Mouse (Mus musculus) limb, embryonic 11.5 days (tissue): Measurements from ENCODE around the gene Hipk4. TPM values are rescaled to one million over a fixed set of nuclear protein-coding genes. Genes with fewer than 3 reads are reported as not detected.
A peak's percentile ranks its signal among the peaks of the same experiment; 100 is the strongest.

Experiments used
- ATAC-seq: fragments of 200-750 bp; cut with Nextera tagmentation; 2 replicates; pipeline ENCODE4 v1.8.0; 2017; ENCODE audit warnings: low read depth; ENCODE audit not compliant: insufficient number of reproducible peaks, low FRiP score, low TSS enrichment
- DNase-seq: peaks from one replicate; pipeline ENCODE4 v3.0.0-alpha.2; 2015; ENCODE audit warnings: low spot score
- H3K27ac ChIP-seq: fragments of 300-500 bp; sonication (generic); replicated peaks from 2 replicates; pipeline ENCODE4 v1.5.1; 2014; ENCODE audit warnings: low read depth, mild to moderate bottlenecking, low read length
- H3K27me3 ChIP-seq: fragments of 300-500 bp; sonication (generic); 2 replicates; pipeline ENCODE4 v1.6.1; 2014; ENCODE audit warnings: mild to moderate bottlenecking, low read length, mixed read lengths; ENCODE audit not compliant: control insufficient read depth, insufficient read depth
- H3K36me3 ChIP-seq: fragments of 300-500 bp; sonication (generic); 2 replicates; pipeline ENCODE4 v1.6.1; 2014; ENCODE audit warnings: mild to moderate bottlenecking, low read length, moderate library complexity, mixed read lengths; ENCODE audit not compliant: control insufficient read depth, insufficient read depth
- H3K4me1 ChIP-seq: fragments of 300-500 bp; sonication (generic); 2 replicates; pipeline ENCODE4 v1.6.1; 2014; ENCODE audit warnings: low read length, mixed read lengths; ENCODE audit not compliant: control insufficient read depth, insufficient read depth
- H3K4me2 ChIP-seq: fragments of 300-500 bp; sonication (generic); 2 replicates; pipeline ENCODE4 v1.6.1; 2014; ENCODE audit warnings: low read depth, mild to moderate bottlenecking, moderate library complexity; ENCODE audit not compliant: severe bottlenecking
- H3K4me3 ChIP-seq: fragments of 300-500 bp; sonication (generic); 2 replicates; pipeline ENCODE4 v1.5.1; 2014; ENCODE audit warnings: low read depth, low read length
- H3K9ac ChIP-seq: fragments of 300-500 bp; sonication (generic); 2 replicates; pipeline ENCODE4 v1.6.1; 2014; ENCODE audit warnings: mild to moderate bottlenecking, low read length
- H3K9me3 ChIP-seq: fragments of 300-500 bp; sonication (generic); 2 replicates; pipeline ENCODE4 v1.6.1; 2016; ENCODE audit warnings: low read length; ENCODE audit not compliant: control insufficient read depth
- WGBS: fragments of 180-500 bp; shearing (Covaris S2); extraction: QIAGEN DNeasy Blood & Tissue Kit; methylation state at CpG from one replicate; pipeline ENCODE4 v1.1.7; 2014; 5-methylcytosine and 5-hydroxymethylcytosine counted together
- polyA plus RNA-seq: library from polyadenylated mRNA; unstranded; fragments of >200 nt; fragmentation: Nextera tagmentation; extraction: Ambion mirVana; gene quantifications from 2 replicates; pipeline ENCODE4 v1.2.1, GENCODE M21; 2014

Gene Hipk4
- polyA plus RNA-seq = 0.45 and 0.72 TPM in 2 replicates

DNA sequence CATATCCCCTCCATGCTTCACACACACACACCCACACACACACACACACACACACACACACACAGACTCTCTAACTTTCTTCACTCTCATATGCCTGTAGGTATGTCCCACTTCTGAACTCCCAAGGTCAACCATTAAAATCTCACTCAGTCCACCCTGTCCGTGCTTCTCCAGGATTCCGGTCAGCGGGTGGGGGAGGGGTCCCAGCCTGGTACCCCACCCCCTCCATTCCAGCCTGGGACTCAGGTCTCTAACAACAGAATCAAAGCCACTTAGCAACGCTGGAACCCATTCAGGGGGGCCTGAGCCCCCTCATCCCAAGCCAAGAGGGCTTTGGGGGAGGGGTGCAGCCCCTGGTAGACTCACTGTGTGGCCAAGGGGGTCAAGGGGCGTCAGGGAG is at the start of gene Hipk4:
Gene Hipk4 (plus strand): TSS at position 301 of the 400 bp plus-strand sequence.
- 65% methylated on average over 5 of the region's 5 CpGs for WGBS
- no peak within 1 kb of the TSS for H3K4me2 ChIP-seq
- no peaks in the 10 kb centered on the region for H3K36me3 ChIP-seq
- no peak within 1 kb of the TSS for H3K4me3 ChIP-seq
- no peaks in the 10 kb centered on the region for H3K9me3 ChIP-seq
- no peaks in the 10 kb centered on the region for H3K27me3 ChIP-seq
- no peak within 1 kb of the TSS for H3K9ac ChIP-seq
- H3K4me1 ChIP-seq = no peaks in the 10 kb centered on the region
- ATAC-seq (no peak), DNase-seq (no peak)
- H3K27ac ChIP-seq = no peak within 1 kb of the TSS

DNA sequence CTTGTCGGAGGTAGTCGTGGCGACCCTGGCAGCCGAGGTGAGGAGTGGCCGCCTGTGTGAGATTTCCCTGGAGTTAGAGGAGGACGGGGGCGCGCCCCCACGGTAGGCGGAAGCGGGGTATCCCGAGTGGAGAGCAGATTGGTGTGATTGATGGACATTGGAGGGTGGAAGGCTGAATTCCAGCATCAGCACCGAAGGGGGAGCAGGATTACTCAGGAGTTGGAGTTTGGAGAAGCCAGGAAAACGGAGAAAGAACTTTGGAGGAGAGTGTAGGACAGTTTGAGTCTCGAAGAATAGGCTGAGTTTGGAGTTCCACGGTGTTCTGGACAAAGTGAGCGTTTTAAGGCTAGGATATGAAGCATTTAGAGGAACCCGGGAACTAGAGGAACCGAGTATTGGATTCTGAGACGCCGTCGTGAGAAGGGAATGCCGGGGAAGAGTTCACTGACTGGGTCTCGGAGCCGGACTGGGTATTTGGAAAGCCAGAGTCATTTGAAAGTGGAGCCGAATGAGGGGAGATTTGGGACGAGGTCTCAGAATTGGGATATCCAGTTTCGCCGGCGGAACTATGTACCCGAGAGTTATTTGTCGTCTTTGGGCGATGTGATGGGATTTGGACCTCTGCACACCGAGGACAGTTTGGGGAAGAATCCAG is 49.1 kb upstream of the Hipk4 start:
- Histone ChIP-seq H3K4me3 (peak overlapping the region; percentile 58), H3K9ac (peak overlapping the region; percentile 44), H3K36me3 (peaks cover 2% of the 10 kb centered on the region; the same call in 1 of the 2 replicates), H3K27ac (peak overlapping the region; percentile 72), H3K9me3 (no peaks in the 10 kb centered on the region), H3K4me2 (peak overlapping the region; percentile 63), H3K4me1 (no peaks in the 10 kb centered on the region), H3K27me3 (no peaks in the 10 kb centered on the region)
- no peak for DNase-seq
- WGBS = under 1% methylated on average over 34 of the region's 34 CpGs
- no peak for ATAC-seq

DNA sequence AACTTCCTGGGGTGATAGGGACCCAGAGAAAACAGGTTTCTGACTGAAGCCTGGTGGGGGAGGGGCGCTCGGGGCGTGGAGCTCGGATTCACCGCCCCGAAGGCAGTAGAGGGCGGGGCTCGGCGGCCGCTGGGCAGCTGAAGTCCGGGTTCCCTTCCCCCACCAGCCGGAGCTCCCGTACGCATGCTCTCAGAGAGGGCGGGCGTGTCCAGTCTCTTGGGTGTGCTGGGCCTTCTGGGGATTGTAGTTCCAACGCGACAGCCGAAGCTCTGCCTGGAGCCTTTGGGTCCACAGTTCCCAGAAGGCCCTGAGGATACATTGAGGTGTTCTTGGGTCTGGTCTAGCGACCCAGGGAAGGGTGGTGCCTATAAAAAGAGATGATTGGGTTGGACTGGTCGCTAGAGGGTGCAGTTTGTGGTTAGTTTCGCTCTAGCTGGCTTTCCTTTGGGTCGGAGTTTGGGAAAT is 48.5 kb upstream of the Hipk4 start:
- peak; percentile 87 for ATAC-seq
- WGBS = 1% methylated on average over 23 of the region's 23 CpGs

DNA sequence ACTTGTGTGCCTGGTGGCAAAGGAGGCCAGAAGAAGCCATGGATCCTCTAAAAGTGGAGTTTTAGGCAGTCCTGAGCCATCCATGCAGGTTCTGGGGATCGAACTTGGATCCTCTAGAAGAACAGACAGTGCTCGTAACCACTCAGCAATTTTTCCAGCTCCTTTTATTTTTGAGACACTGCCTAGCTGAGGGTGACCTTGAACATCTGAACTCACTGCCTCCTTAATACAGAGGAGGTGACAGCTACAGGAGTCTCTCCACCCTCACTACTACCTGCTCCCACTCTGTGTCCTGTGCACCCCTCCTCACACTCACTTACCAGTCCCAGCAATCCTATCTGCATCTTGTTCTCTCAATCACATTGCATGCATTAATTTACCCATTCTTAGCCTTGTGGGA is 47.5 kb upstream of the Hipk4 start:
- WGBS = 95% methylated on average over 2 of the region's 2 CpGs
- no peak for DNase-seq
- no peaks in the 10 kb centered on the region for H3K9me3 ChIP-seq
- H3K27ac ChIP-seq = no peak overlapping the region
- no peaks in the 10 kb centered on the region for H3K27me3 ChIP-seq
- ATAC-seq = no peak
- H3K36me3 ChIP-seq = peaks cover 2% of the 10 kb centered on the region; the same call in 1 of the 2 replicates
- H3K4me3 ChIP-seq = no peak overlapping the region
- H3K9ac ChIP-seq = no peak overlapping the region
- H3K4me2 ChIP-seq = no peak overlapping the region
- H3K4me1 ChIP-seq = no peaks in the 10 kb centered on the region

More for the DNA sequence above, 48.5 kb upstream of the Hipk4 start:
- no peaks in the 10 kb centered on the region for H3K27me3 ChIP-seq
- H3K4me2 ChIP-seq = peak overlapping the region; percentile 63
- H3K4me1 ChIP-seq = no peaks in the 10 kb centered on the region
- peak overlapping the region; percentile 58 for H3K4me3 ChIP-seq
- peaks cover 2% of the 10 kb centered on the region; the same call in 1 of the 2 replicates for H3K36me3 ChIP-seq
- DNase-seq = peak; percentile 98
- peak overlapping the region; percentile 72; the same call in 1 of the 2 replicates for H3K27ac ChIP-seq
- no peaks in the 10 kb centered on the region for H3K9me3 ChIP-seq
- H3K9ac ChIP-seq = peak overlapping the region; percentile 44

DNA sequence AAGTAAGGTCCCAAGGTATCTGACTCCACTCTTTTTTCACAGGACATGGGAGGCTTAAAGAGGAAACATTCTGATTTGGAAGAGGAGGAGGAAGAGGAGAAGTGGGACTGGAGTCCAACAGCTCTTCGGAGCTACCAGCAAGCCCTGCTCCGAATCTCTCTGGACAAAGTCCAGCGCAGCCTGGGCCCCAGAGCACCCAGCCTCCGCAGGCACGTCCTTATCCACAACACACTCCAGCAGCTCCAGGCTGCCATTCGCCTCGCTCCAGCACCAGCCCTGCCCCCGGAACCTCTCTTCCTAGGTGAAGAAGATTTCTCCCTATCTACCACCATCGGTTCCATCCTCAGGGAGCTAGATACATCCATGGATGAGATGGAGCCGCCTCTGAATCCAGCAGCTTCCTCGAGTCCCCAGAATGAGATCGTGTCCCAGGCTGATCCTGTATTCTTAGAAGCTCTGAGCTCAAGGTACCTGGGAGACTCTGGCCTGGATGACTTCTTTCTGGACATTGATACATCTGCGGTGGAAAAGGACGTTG is 46.9 kb upstream of the Hipk4 start:
- H3K27ac ChIP-seq = no peak overlapping the region
- H3K9ac ChIP-seq = no peak overlapping the region
- H3K36me3 ChIP-seq = peaks cover 2% of the 10 kb centered on the region; the same call in 1 of the 2 replicates
- ATAC-seq (no peak), DNase-seq (no peak)
- H3K4me3 ChIP-seq = no peak overlapping the region
- H3K27me3 ChIP-seq = no peaks in the 10 kb centered on the region
- 0 out of 2 replicates have a peak, but pooled peaks cover 3% of the 10 kb centered on the region for H3K4me1 ChIP-seq
- 93% methylated on average over 14 of the region's 14 CpGs for WGBS
- H3K9me3 ChIP-seq = no peaks in the 10 kb centered on the region
- no peak overlapping the region for H3K4me2 ChIP-seq

DNA sequence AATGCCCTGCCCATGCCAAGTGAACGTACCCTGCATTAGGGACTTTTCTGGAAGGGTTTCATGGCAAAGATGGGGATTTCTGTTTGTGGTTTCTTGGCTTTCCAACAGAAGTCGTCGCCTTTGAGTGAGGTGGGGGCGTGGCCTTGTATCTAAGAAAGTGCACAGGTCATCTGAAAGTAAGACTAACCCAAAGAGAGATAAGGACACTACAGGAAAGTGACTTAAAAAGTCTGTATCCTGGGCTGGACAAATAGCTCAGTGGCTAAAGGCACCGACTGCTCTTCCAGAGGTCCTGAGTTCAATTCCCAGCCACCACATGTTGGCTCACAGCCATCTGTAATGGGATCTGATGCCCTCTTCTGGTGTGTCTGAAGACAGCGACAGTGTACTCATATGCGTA is 44.5 kb upstream of the Hipk4 start:
- Histone ChIP-seq H3K9ac (no peak overlapping the region), H3K36me3 (peaks cover 2% of the 10 kb centered on the region; the same call in 1 of the 2 replicates), H3K4me3 (no peak overlapping the region), H3K9me3 (no peaks in the 10 kb centered on the region), H3K4me1 (peaks cover 3% of the 10 kb centered on the region; the same call in 1 of the 2 replicates), H3K27me3 (no peaks in the 10 kb centered on the region), H3K4me2 (no peak overlapping the region), H3K27ac (no peak overlapping the region)
- ATAC-seq (no peak), DNase-seq (no peak)
- 87% methylated on average over 7 of the region's 7 CpGs for WGBS

DNA sequence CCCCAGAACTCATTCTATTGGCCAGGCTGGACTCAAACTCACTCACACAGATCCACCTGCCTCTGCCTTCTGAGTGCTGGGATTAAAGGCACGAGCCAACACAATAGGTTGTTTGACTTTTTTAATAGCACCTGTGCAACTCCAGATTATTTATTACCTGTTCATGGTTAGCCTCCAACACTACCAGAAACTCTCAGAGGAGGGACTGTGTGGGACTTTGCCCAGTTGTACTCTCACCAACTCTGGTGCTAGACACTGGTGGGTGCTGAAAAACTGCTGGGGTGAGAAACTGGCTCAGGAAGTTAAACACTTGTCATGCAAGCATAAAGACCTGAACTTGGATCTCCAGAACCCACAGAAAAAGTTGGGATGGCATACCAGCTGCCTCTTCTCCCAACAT is 43.3 kb upstream of the Hipk4 start:
- no peak overlapping the region for H3K4me2 ChIP-seq
- H3K4me1 ChIP-seq = peaks cover 3% of the 10 kb centered on the region; the same call in 1 of the 2 replicates
- no peak for DNase-seq
- H3K27me3 ChIP-seq = no peaks in the 10 kb centered on the region
- no peak overlapping the region for H3K9ac ChIP-seq
- no peak overlapping the region for H3K4me3 ChIP-seq
- H3K9me3 ChIP-seq = no peaks in the 10 kb centered on the region
- no peak overlapping the region for H3K27ac ChIP-seq
- ATAC-seq = no peak
- H3K36me3 ChIP-seq = peaks cover 2% of the 10 kb centered on the region; the same call in 1 of the 2 replicates
- WGBS = 66% methylated on average over 1 of the region's 1 CpGs

DNA sequence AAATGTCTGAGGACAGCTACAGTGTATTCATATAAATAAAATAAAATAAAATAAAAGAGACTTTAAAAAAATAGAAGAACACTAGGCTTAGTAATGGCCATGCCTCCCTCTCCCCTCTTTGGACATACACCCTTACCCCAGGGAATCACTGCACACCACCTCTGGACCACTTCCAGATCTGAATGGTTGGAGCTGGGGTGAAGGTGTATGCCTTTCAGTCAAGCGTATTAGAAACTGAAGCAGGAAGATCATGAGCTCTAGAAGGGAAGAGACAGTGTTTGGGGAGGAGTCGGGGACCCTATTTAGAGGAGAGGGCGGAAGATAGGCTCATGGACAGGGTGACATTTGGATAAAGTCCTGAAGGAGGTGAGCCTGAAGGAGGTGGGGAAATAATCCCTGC is 42.6 kb upstream of the Hipk4 start:
- H3K27me3 ChIP-seq = no peaks in the 10 kb centered on the region
- no peaks in the 10 kb centered on the region for H3K9me3 ChIP-seq
- no peak overlapping the region for H3K4me3 ChIP-seq
- 72% methylated on average over 3 of the region's 3 CpGs for WGBS
- H3K4me1 ChIP-seq = peaks cover 3% of the 10 kb centered on the region; the same call in 1 of the 2 replicates
- DNase-seq (no peak), ATAC-seq (no peak)
- peak overlapping the region; percentile 36; the same call in 1 of the 2 replicates for H3K27ac ChIP-seq
- H3K4me2 ChIP-seq = no peak overlapping the region
- H3K36me3 ChIP-seq = peaks cover 2% of the 10 kb centered on the region; the same call in 1 of the 2 replicates
- H3K9ac ChIP-seq = no peak overlapping the region
